Mouse (Mus musculus) liver, embryonic 14.5 days (tissue): Measurements from ENCODE around the gene Ddah1. TPM values are rescaled to one million over a fixed set of nuclear protein-coding genes. Genes with fewer than 3 reads are reported as not detected.

Experiments used
- ATAC-seq: fragments of 200-750 bp; cut with Nextera tagmentation; 2 replicates; pipeline ENCODE4 v1.8.0; 2017; ENCODE audit warnings: moderate number of reproducible peaks, mild to moderate bottlenecking, moderate library complexity; ENCODE audit not compliant: insufficient read depth
- DNase-seq, 3 experiments: peaks; one replicate each; pipeline ENCODE4 v3.0.0-alpha.2; 2012 to 2013; ENCODE audit warnings: low read depth in 3 of 3, low spot score in 3 of 3
- H3K27ac ChIP-seq: fragments of 300-500 bp; sonication (generic); 2 replicates; pipeline ENCODE4 v1.5.1; 2014; ENCODE audit warnings: moderate library complexity, mild to moderate bottlenecking, control low read depth, inconsistent platforms
- H3K27me3 ChIP-seq: fragments of 300-500 bp; sonication (generic); 2 replicates; pipeline ENCODE4 v1.6.1; 2014; ENCODE audit warnings: mild to moderate bottlenecking, low read length, moderate library complexity; ENCODE audit not compliant: control insufficient read depth, insufficient read depth
- H3K36me3 ChIP-seq: fragments of 300-500 bp; sonication (generic); replicated peaks from 2 replicates; pipeline ENCODE4 v1.6.1; 2014; ENCODE audit warnings: low read depth; ENCODE audit not compliant: control insufficient read depth, insufficient read depth
- H3K4me1 ChIP-seq, 2 experiments: fragments of 200-500 bp in 1 of 2; fragments of 300-500 bp in 1 of 2; sonication (generic) in 1 of 2; replicated peaks; 2 replicates each; pipeline ENCODE4 v1.6.1; 2012 to 2014; ENCODE audit warnings: antibody characterized with exemption in 1 of 2, inconsistent platforms in 1 of 2, low read length in 1 of 2; ENCODE audit not compliant: control insufficient read depth in 2 of 2, insufficient read depth in 2 of 2
- H3K4me2 ChIP-seq: fragments of 300-500 bp; sonication (generic); 2 replicates; pipeline ENCODE4 v1.6.1; 2014; ENCODE audit warnings: low read depth, mild to moderate bottlenecking, control low read depth, moderate library complexity
- H3K4me3 ChIP-seq, 2 experiments: fragments of 200-500 bp in 1 of 2; fragments of 300-500 bp in 1 of 2; sonication (generic) in 1 of 2; 2 replicates each; pipeline ENCODE4 v1.5.1; 2012 to 2014; ENCODE audit warnings: low read depth in 2 of 2, low read length in 2 of 2, mild to moderate bottlenecking in 2 of 2, control low read depth in 1 of 2, inconsistent platforms in 1 of 2, moderate library complexity in 1 of 2; ENCODE audit not compliant: insufficient read depth in 1 of 2
- H3K9ac ChIP-seq: fragments of 300-500 bp; sonication (generic); replicated peaks from 2 replicates; pipeline ENCODE4 v1.6.1; 2014; ENCODE audit warnings: mild to moderate bottlenecking, control low read depth, moderate library complexity
- H3K9me3 ChIP-seq: fragments of 300-500 bp; sonication (generic); 2 replicates; pipeline ENCODE4 v1.6.1; 2016; ENCODE audit warnings: low read length, mixed read lengths; ENCODE audit not compliant: control insufficient read depth
- CTCF ChIP-seq: IDR thresholded peaks from 2 replicates; pipeline ENCODE4 v1.5.1; 2016; ENCODE audit warnings: antibody characterized with exemption, low read depth, control low read depth
- EP300 ChIP-seq: IDR thresholded peaks from 2 replicates; pipeline ENCODE4 v1.6.1; 2016; ENCODE audit warnings: antibody characterized with exemption, low read depth
- WGBS: fragments of 180-500 bp; shearing (Covaris S2); extraction: QIAGEN DNeasy Blood & Tissue Kit; methylation state at CpG from one replicate; pipeline ENCODE4 v1.1.7; 2014; ENCODE audit not compliant: insufficient replicate concordance; 5-methylcytosine and 5-hydroxymethylcytosine counted together
- polyA plus RNA-seq, 2 experiments: library from polyadenylated mRNA; depleted of rRNA in 1 of 2; stranded (reverse) in 1 of 2; unstranded in 1 of 2; fragments of >200 nt; fragmentation: Nextera tagmentation in 1 of 2; extraction: Ambion mirVana in 1 of 2; gene quantifications; 2 replicates each; pipeline versions ENCODE4 v1.2.1 to v1.2.3; 2012 to 2014

The Ddah1 gene
- polyA plus RNA-seq, 2 experiments: 15.6 to 32.1 TPM

DNA sequence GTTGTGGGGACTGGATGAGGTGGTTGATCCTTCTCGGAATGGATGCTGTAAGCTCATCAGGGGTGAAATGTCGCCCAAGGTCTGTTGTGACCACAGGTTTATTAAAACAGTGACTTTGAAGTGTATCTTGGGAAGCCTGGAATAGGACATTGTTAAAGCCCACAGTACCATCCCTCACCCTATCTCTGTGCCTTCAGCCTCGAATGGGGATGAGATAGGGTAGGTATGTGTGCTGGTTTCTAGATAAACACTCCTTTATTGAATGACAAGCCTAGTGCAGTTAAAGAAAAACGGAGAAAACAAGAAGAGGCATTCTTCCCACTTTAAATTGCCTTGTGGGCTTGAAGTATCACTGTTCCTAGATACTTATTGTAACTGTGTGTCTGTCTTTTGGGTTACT, 631 bp upstream of the Ddah1 start:
- no peak overlapping the region for H3K9ac ChIP-seq
- no peaks in the 10 kb centered on the region for H3K9me3 ChIP-seq
- ATAC-seq: peak; percentile 81
- H3K27me3 ChIP-seq: peaks cover 11% of the 10 kb centered on the region
- H3K4me3 ChIP-seq: peak overlapping the region in 1 of 2 experiments; percentile 63; a peak in 2 of 4 replicates
- H3K4me2 ChIP-seq: peak overlapping the region; percentile 80
- TF ChIP-seq EP300: peak; percentile 62
- no peak for TF ChIP-seq CTCF
- peak in 1 of 3 experiments; percentile 26 for DNase-seq
- no peaks in the 10 kb centered on the region for H3K36me3 ChIP-seq
- H3K27ac ChIP-seq: no peak overlapping the region
- WGBS: 14% methylated on average over 4 of the region's 4 CpGs
- peaks cover 0 to 25% of the 10 kb centered on the region in 2 experiments; a peak in 2 of 4 replicates for H3K4me1 ChIP-seq

DNA sequence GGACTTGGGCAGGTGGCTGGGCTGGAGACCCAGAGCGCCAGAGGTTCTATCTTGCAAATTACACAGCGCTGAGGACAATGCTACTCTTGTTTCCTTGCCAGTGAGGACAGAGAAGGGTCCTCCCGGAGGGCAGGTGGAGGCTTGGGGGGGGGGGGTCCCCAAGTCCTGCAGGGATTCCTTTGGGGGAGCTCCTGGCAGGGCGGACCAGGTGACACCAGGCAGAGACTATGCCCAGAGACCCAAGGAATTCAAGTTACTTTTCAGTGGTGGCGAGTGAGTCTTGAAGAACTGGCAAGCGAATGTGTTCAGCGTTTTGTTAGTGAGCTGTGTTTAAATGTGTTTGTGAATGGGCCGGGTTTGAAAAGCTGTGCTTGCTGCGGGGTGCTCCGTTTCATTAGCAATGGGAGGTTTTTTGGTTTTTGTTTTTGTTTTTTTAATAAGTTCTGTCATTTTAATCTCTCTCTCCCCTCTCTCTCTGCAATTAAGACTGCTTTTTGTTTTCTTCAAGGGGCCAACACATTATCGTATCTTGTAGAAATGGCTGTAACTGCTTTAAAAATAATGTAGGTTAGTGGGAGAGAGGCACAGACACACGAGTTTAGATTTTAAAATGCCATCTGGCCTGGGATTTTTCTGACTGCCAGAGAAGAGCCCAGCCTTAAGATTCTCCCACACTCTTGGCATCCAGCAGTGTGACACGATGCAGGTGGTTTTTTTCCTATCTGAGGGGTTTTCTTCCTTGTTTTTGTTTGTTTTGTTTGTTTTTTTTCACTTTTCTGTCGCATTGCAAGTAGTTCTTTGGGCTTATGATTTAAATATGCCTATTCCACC, 1.1 kb downstream of the Ddah1 start:
- Histone ChIP-seq H3K9ac (no peak overlapping the region; the same call in 1 of the 2 replicates), H3K4me1 (peaks cover 0 to 27% of the 10 kb centered on the region in 2 experiments; a peak in 2 of 4 replicates), H3K4me2 (peak overlapping the region; percentile 80), H3K27ac (no peak overlapping the region), H3K36me3 (no peaks in the 10 kb centered on the region), H3K4me3 (peak overlapping the region; percentile 50 to 63), H3K27me3 (peaks cover 11% of the 10 kb centered on the region), H3K9me3 (no peaks in the 10 kb centered on the region)
- WGBS: 20% methylated on average over 14 of the region's 14 CpGs
- TF ChIP-seq CTCF: no peak
- no peak for TF ChIP-seq EP300
- DNase-seq (no peak), ATAC-seq (no peak)

DNA sequence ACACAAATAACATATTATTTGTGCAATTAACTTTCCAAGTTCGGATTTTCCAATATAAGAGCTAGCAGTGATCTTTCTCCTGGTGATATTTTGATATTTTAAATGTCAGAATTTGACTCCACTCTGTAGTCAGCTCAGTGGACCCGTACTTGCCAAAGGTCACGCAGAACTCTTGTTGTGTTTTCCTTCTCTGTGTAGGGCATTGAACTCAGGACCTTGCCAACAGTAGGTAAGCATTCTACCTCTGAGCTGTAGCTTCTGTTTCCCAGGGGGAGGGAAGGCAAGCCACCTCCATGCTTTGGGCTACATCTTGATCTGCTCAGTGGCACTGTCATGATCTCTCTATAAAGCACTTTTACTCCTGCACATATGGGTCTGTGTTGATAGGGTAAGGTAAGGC, 2.1 kb downstream of the Ddah1 start:
- 60% methylated on average over 3 of the region's 3 CpGs for WGBS
- H3K4me3 ChIP-seq: no peak overlapping the region
- no peaks in the 10 kb centered on the region for H3K9me3 ChIP-seq
- peaks cover 11% of the 10 kb centered on the region for H3K27me3 ChIP-seq
- H3K27ac ChIP-seq: no peak overlapping the region
- DNase-seq: no peak
- no peak for ATAC-seq
- H3K9ac ChIP-seq: no peak overlapping the region
- H3K4me2 ChIP-seq: peak overlapping the region; percentile 80
- no peak for TF ChIP-seq EP300
- no peak for TF ChIP-seq CTCF
- no peaks in the 10 kb centered on the region for H3K36me3 ChIP-seq
- peaks cover 0 to 27% of the 10 kb centered on the region in 2 experiments; a peak in 2 of 4 replicates for H3K4me1 ChIP-seq

GRCm38 (mm10) chr3:145761501-145762170, 3.2 kb downstream of the Ddah1 start:
- H3K27me3 ChIP-seq: peaks cover 11% of the 10 kb centered on the region
- no peak overlapping the region for H3K9ac ChIP-seq
- ATAC-seq: no peak
- H3K9me3 ChIP-seq: no peaks in the 10 kb centered on the region
- WGBS: 61% methylated on average over 3 of the region's 3 CpGs
- no peak for DNase-seq
- no peak overlapping the region for H3K4me2 ChIP-seq
- no peaks in the 10 kb centered on the region for H3K36me3 ChIP-seq
- no peak for TF ChIP-seq CTCF
- no peak overlapping the region for H3K27ac ChIP-seq
- H3K4me1 ChIP-seq: peaks cover 0 to 21% of the 10 kb centered on the region in 2 experiments; a peak in 2 of 4 replicates
- H3K4me3 ChIP-seq: no peak overlapping the region
